Mouse (Mus musculus): ENCODE results near the gene Mcf2l. TPM values are rescaled to one million over a fixed set of nuclear protein-coding genes. Genes with fewer than 3 reads are reported as not detected.

The Mcf2l gene
- total RNA-seq, 2 experiments from 2014 or later, result 225 to 238 TPM

DNA sequence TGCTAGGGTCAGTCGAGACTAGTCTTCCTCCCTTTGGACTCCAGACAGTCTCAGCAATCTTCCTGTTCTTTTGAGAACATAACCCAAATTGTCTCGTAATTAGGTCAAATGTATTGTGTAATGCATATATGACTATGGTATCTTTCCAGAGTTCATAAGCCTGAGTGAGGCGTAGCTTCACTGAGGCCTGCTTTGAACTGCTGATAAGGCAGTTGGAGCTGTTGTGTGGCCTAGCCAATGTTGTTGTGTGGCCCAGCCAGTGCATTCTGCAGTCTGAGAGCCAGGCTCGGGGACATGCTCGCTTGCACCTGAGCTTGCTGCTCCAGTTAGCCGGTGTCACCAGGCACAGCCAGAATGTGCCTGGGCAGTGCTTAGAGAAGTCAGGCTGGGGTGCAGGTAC is 27.2 kb upstream of the Mcf2l start:
- TF ChIP-seq CTCF (conservative IDR thresholded peaks at IDR 0.05), result no peak
- no peak overlapping the region for H3K27ac ChIP-seq
- DNase-seq (ENCODE audit: low spot score in 2 of 2), result no peak
- no peak overlapping the region for H3K4me3 ChIP-seq

DNA sequence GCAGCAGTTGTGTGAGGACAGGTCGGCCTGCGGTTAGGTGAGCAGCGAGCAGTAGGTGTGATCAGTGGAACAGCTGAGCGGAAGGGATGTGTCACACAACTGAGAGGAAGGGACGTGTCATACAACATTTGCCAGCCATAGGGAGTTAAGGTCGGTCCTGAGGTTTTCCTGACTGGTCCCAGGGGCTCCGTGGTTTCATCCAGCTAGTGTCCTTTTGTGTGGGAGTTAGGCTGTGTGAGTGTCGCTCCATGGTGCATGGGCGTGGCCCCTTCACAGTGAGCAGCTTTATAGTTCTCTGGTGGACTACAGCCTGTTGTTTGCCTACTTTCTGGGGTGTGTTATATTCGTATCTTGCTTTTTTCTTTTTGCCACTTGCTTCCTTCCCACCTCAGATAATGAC is 22.4 kb upstream of the Mcf2l start:
- no peak overlapping the region for H3K4me3 ChIP-seq
- no peak for DNase-seq (ENCODE audit: low spot score in 2 of 2)
- no peak overlapping the region for H3K27ac ChIP-seq
- TF ChIP-seq CTCF (conservative IDR thresholded peaks at IDR 0.05), result no peak

DNA sequence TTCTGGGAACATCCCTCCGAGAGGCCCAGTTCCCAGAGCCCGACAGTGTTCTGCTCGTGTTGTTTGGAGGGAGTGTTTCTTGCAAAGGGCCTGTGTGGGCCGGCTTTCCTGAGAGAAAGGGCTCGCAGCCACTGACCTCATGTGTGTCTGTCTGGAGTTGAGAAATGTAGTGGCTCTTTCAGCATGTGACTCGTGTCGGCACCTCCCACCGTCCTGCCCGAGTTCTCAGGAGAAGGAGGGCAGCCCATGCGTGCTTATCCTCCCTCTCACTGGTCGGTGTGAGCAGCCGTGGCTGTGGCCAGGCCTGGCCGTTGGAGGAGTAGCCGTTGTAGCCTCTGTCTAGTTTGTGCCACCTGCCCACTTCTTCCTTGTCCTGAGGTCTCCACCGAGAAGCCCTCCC is 17.6 kb upstream of the Mcf2l start:
- TF ChIP-seq CTCF (conservative IDR thresholded peaks at IDR 0.05), result no peak
- Histone ChIP-seq H3K4me3 (no peak overlapping the region), H3K27ac (no peak overlapping the region)
- no peak for DNase-seq (ENCODE audit: low spot score in 2 of 2)

DNA sequence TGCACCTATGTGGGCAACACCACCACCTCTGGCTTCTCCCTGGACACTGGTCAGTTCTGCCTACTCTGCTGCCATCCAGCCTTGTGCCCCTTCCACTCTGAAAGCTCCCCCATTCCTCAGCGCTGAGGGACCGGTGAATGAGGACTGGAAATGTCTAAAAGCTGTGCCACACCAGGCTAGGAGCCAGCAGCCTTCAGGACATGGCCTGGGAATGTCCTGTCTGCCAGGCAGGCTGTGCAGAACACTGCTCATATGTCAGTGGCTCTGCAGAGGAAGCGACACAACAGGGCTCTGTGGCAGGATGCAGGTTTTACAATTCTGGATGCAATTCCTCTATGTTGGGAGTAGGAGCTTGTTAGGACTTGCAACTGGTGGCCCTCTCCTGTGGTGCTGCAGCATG is 10.5 kb upstream of the Mcf2l start:
- no peak overlapping the region for H3K27ac ChIP-seq
- no peak for DNase-seq (ENCODE audit: low spot score in 2 of 2)
- no peak overlapping the region for H3K4me3 ChIP-seq
- no peak for TF ChIP-seq CTCF (conservative IDR thresholded peaks at IDR 0.05)

- no peak for DNase-seq (ENCODE audit: low spot score in 2 of 2)
- Histone ChIP-seq H3K27ac (no peak overlapping the region), H3K4me3 (no peak overlapping the region)
- no peak for TF ChIP-seq CTCF (conservative IDR thresholded peaks at IDR 0.05)
Observed at GRCm38 (mm10) chr8:12863608-12864007, 10.0 kb upstream of the Mcf2l start.

DNA sequence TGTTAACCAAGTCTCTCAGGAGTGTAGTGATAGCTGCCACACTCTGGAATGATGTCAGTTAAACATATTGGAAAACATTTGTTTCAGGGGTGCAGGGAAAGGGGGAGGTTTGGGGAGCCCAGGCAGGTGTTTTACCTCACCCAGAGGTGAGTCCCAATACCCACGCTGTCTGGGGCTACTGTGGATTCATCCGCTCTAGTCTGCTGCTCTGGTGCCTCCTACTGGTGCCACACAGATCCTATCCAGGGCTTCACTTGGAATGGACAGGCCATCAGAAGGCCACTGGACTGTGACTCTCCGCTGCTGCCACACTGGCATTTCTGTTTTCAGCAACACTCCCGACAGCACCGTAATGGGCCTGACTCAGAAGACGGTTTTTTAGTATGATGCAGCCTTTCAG is 7.8 kb upstream of the Mcf2l start:
- no peak for DNase-seq (ENCODE audit: low spot score in 2 of 2)
- TF ChIP-seq CTCF (conservative IDR thresholded peaks at IDR 0.05), result peak; percentile 52
- Histone ChIP-seq H3K4me3 (no peak overlapping the region), H3K27ac (no peak overlapping the region)

GRCm38 (mm10) chr8:12869661-12870060 is 3.9 kb upstream of the Mcf2l start:
- TF ChIP-seq CTCF (conservative IDR thresholded peaks at IDR 0.05), result no peak
- no peak overlapping the region for H3K27ac ChIP-seq
- no peak for DNase-seq (ENCODE audit: low spot score in 2 of 2)
- H3K4me3 ChIP-seq, result no peak overlapping the region

- no peak overlapping the region for H3K4me3 ChIP-seq
- H3K27ac ChIP-seq, result no peak overlapping the region
- DNase-seq (ENCODE audit: low spot score in 2 of 2), result no peak
- TF ChIP-seq CTCF (conservative IDR thresholded peaks at IDR 0.05), result no peak
Observed at GRCm38 (mm10) chr8:12870656-12871055, 3.0 kb upstream of the Mcf2l start.

- no peak for TF ChIP-seq CTCF (conservative IDR thresholded peaks at IDR 0.05)
- no peak for DNase-seq (ENCODE audit: low spot score in 2 of 2)
- H3K27ac ChIP-seq, result no peak overlapping the region
- H3K4me3 ChIP-seq, result no peak overlapping the region
Observed at GRCm38 (mm10) chr8:12871461-12871860, 2.1 kb upstream of the Mcf2l start.

- no peak for TF ChIP-seq CTCF (conservative IDR thresholded peaks at IDR 0.05)
- Histone ChIP-seq H3K4me3 (peak overlapping the region; percentile 63; the same call in 1 of the 2 replicates), H3K27ac (no peak overlapping the region)
- DNase-seq (ENCODE audit: low spot score in 2 of 2), result no peak
Observed at GRCm38 (mm10) chr8:12872983-12873356, 636 bp upstream of the Mcf2l start.

- Histone ChIP-seq H3K4me3 (peak overlapping the region; percentile 63), H3K27ac (no peak overlapping the region)
- peak; percentile 13 to 46 for DNase-seq (ENCODE audit: low spot score in 2 of 2)
- TF ChIP-seq CTCF (conservative IDR thresholded peaks at IDR 0.05), result no peak
Observed at GRCm38 (mm10) chr8:12874194-12874791, 687 bp downstream of the Mcf2l start.

DNA sequence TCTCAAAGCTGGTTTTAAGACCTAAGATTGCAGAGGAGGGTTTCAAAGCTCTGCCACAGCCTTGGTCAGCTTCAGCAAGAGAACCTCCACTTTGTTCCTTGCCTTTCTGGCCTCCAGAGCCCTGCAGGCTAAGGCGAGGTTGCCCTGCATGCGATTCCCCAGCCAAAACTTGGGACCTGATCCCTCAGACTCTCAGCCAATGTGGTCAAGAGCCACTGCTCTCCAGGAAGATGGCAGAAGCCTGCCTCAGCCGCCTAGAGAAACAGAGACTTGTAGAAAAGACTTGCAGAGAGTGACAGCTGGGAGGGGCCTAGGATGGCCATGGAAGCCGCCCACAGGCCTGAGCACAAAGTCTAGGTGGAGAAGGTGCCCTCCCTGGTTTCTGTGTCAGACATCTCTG is 1.4 kb downstream of the Mcf2l start:
- H3K27ac ChIP-seq, result no peak overlapping the region
- no peak for TF ChIP-seq CTCF (conservative IDR thresholded peaks at IDR 0.05)
- no peak overlapping the region for H3K4me3 ChIP-seq
- DNase-seq (ENCODE audit: low spot score in 2 of 2), result no peak

DNA sequence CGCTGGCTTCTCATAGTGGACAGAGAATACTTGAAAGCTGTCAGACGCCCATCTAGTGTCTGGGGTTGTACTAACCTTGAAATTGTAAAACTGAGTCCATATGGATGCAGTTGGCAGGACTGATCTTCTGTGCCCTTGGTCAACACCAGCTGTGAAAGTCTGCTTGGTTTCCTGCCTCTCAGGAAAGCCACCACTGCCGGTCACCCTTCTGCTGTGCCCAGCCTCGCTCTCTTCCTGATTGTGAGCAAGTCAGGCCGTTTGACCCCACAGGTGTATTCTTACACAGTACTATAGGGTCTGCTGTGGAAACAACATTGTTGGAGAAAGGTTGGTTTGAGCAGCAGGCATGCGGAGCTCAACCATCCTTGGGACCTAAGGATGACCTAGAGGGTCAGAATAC is 3.5 kb downstream of the Mcf2l start:
- no peak for TF ChIP-seq CTCF (conservative IDR thresholded peaks at IDR 0.05)
- Histone ChIP-seq H3K27ac (no peak overlapping the region), H3K4me3 (no peak overlapping the region)
- no peak for DNase-seq (ENCODE audit: low spot score in 2 of 2)

GRCm38 (mm10) chr8:12880163-12880562 is 6.6 kb downstream of the Mcf2l start:
- H3K4me3 ChIP-seq, result no peak overlapping the region
- no peak for DNase-seq (ENCODE audit: low spot score in 2 of 2)
- no peak overlapping the region for H3K27ac ChIP-seq
- no peak for TF ChIP-seq CTCF (conservative IDR thresholded peaks at IDR 0.05)
